ENCODE assay signal across 9 mouse cellular contexts in genomic region chr1:63658016-63658415, GRCm38 (mm10). TPM values are rescaled to one million over a fixed set of nuclear protein-coding genes. Genes with fewer than 3 reads are reported as not detected.
DNase-seq lines count a peak whose midpoint lies in the region; ATAC-seq and TF ChIP-seq lines count a peak whose summit lies in the region.
"Had no signal": no experiment of that assay in that cellular context is flagged by ENCODE, and none has a peak within 500 bp of the region (broad histone marks: within the 10 kb centered on the region; RNA-seq: fewer than 3 reads in every experiment).

No protein-coding gene starts in this region.

- no peak overlapping the region for H3K4me3 ChIP-seq in limb, embryonic 14.5 days (replicated peaks; ENCODE audit: low read length)
- H3K4me3 ChIP-seq: heart, embryonic 15.5 days had no signal

- no peaks in the 10 kb centered on the region for H3K9me3 ChIP-seq in limb, embryonic 14.5 days (ENCODE audit: control insufficient read depth, low read length)
- H3K9me3 ChIP-seq: heart, embryonic 15.5 days had no signal

- no peak overlapping the region for H3K27ac ChIP-seq in limb, embryonic 14.5 days (replicated peaks; ENCODE audit: low read depth, low read length)
- H3K27ac ChIP-seq: heart, embryonic 15.5 days had no signal

- DNase-seq in urinary bladder, postnatal 25 days (ENCODE audit: low spot score), result peak; percentile 45
- no peak for DNase-seq in urinary bladder, adult 2 months (ENCODE audit: low spot score)
- DNase-seq in adrenal gland, postnatal 14 days, result peak; percentile 68
- DNase-seq in embryo, embryonic 9.5 days (ENCODE audit: extremely low spot score), result peak; percentile 61
- peak; percentile 70 for DNase-seq in induced T-regulatory cell, adult 2 months (ENCODE audit: low read depth)
- DNase-seq in limb, embryonic 14.5 days (ENCODE audit: low spot score), result peak; percentile 73
- peak; percentile 85 for DNase-seq in thymus, postnatal 4 days

- H3K4me1 ChIP-seq in limb, embryonic 14.5 days (ENCODE audit: control insufficient read depth, insufficient read depth, low read length), result no peaks in the 10 kb centered on the region
- H3K4me1 ChIP-seq: heart, embryonic 15.5 days had no signal

- H3K4me2 ChIP-seq in limb, embryonic 14.5 days (replicated peaks; ENCODE audit: low read depth, low read length, severe bottlenecking), result no peak overlapping the region
- H3K4me2 ChIP-seq: heart, embryonic 15.5 days had no signal

- peak; percentile 30; the same call in 1 of the 2 replicates for ATAC-seq in limb, embryonic 14.5 days (ENCODE audit: low FRiP score, low read depth)
- ATAC-seq in neutrophil, adult 5-6 weeks (ENCODE audit: extremely low read depth, insufficient number of reproducible peaks, low FRiP score, poor library complexity, severe bottlenecking), result peak; percentile 49; the same call in 1 of the 2 replicates

- no peak overlapping the region for H3K9ac ChIP-seq in limb, embryonic 14.5 days (ENCODE audit: low read depth, low read length, severe bottlenecking)
- H3K9ac ChIP-seq: heart, embryonic 15.5 days had no signal

- no peak for TF ChIP-seq POLR2A in limb, embryonic 14.5 days (IDR thresholded peaks at IDR 0.05; ENCODE audit: borderline replicate concordance, extremely low read depth, insufficient read depth, insufficient read length)

- WGBS in limb, embryonic 14.5 days, result 9% methylated on average over 6 of the region's 6 CpGs

- no peaks in the 10 kb centered on the region for H3K27me3 ChIP-seq in limb, embryonic 14.5 days (ENCODE audit: control insufficient read depth, insufficient read depth, low read length)

- H3K36me3 ChIP-seq in limb, embryonic 14.5 days (ENCODE audit: control insufficient read depth, insufficient read depth, low read length), result no peaks in the 10 kb centered on the region
- H3K36me3 ChIP-seq: heart, embryonic 15.5 days had no signal

RNA-seq across cellular contexts. Expression of gene Dytn, which starts 28.7 kb away (rescaled TPM):
- polyA plus RNA-seq in urinary bladder, adult 2 months (2012; rRNA removed), result 0.12 and 0.15 TPM in 2 replicates
- not detected in 2 replicates for total RNA-seq in adrenal gland, postnatal 14 days (2021)
- not detected in 2 replicates for polyA plus RNA-seq in limb, embryonic 14.5 days (2012; rRNA removed)
- not detected in 2 replicates for polyA plus RNA-seq in limb, embryonic 14.5 days (2014; fragmentation: Nextera tagmentation; extraction: Ambion mirVana)
- total RNA-seq in neutrophil, adult 5-6 weeks (2017), result not detected in 2 replicates
- polyA plus RNA-seq: heart, embryonic 15.5 days had no signal

RNA-seq across cellular contexts. Expression of gene Gm39653, which starts 42.2 kb away (rescaled TPM):
- polyA plus RNA-seq in urinary bladder, adult 2 months (2012; rRNA removed), result not detected in 2 replicates
- not detected in 2 replicates for total RNA-seq in adrenal gland, postnatal 14 days (2021)
- not detected in 2 replicates for polyA plus RNA-seq in limb, embryonic 14.5 days (2012; rRNA removed)
- not detected in 2 replicates for polyA plus RNA-seq in limb, embryonic 14.5 days (2014; fragmentation: Nextera tagmentation; extraction: Ambion mirVana)
- total RNA-seq in neutrophil, adult 5-6 weeks (2017), result not detected in 2 replicates
- polyA plus RNA-seq: heart, embryonic 15.5 days had no signal
